ENCODE assay signal across 19 mouse cellular contexts in the genomic region with DNA sequence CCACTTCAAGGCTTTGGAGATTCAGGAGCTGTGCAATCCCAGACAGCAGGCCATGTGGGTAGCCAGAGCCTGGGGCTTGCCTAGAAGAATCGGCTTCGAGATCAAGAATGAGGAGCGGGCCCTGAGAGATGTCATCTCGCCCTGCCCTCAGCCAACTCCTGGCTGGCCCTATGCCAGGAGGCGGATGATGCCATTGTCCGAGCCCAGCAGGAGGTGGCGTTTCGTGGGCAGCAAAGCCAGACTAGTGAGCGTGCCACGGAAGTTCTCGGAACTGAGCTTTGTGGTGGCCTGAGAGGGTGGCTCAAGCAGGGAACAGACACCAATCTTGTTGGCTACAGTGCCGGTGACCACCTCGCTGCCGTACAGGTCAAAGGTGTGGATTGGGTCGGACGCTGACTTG. TPM values are rescaled to one million over a fixed set of nuclear protein-coding genes. Genes with fewer than 3 reads are reported as not detected.
DNase-seq lines count a peak whose midpoint lies in the region; ATAC-seq and TF ChIP-seq lines count a peak whose summit lies in the region.
"Had no signal": no experiment of that assay in that cellular context is flagged by ENCODE, and none has a peak within 500 bp of the region (broad histone marks: within the 10 kb centered on the region; RNA-seq: fewer than 3 reads in every experiment).

No protein-coding gene starts in this region.

- peaks cover 10% of the 10 kb centered on the region for H3K36me3 ChIP-seq in hindbrain, postnatal 0 days (ENCODE audit: insufficient read depth, low read length)
- H3K36me3 ChIP-seq in hindbrain, embryonic 13.5 days = peaks cover 63% of the 10 kb centered on the region
- peaks cover 45% of the 10 kb centered on the region for H3K36me3 ChIP-seq in limb, embryonic 13.5 days
- H3K36me3 ChIP-seq in limb, embryonic 10.5 days = peaks cover 19% of the 10 kb centered on the region
- peaks cover 47% of the 10 kb centered on the region for H3K36me3 ChIP-seq in hindbrain, embryonic 14.5 days (replicated peaks; ENCODE audit: control insufficient read depth, insufficient read depth)

- no peaks in the 10 kb centered on the region for H3K4me1 ChIP-seq in hindbrain, postnatal 0 days (ENCODE audit: insufficient read depth, low read length)
- 0 out of 2 replicates have a peak, but pooled peaks cover 7% of the 10 kb centered on the region for H3K4me1 ChIP-seq in hindbrain, embryonic 13.5 days (replicated peaks)
- H3K4me1 ChIP-seq in limb, embryonic 13.5 days = no peaks in the 10 kb centered on the region
- peaks cover 12% of the 10 kb centered on the region for H3K4me1 ChIP-seq in limb, embryonic 10.5 days
- no peaks in the 10 kb centered on the region for H3K4me1 ChIP-seq in hindbrain, embryonic 14.5 days (replicated peaks; ENCODE audit: control insufficient read depth, insufficient read depth, low read length)

- H3K4me2 ChIP-seq in hindbrain, postnatal 0 days (ENCODE audit: low read depth, low read length) = no peak overlapping the region
- no peak overlapping the region for H3K4me2 ChIP-seq in hindbrain, embryonic 13.5 days
- H3K4me2 ChIP-seq in limb, embryonic 13.5 days (replicated peaks) = no peak overlapping the region
- no peak overlapping the region for H3K4me2 ChIP-seq in hindbrain, embryonic 14.5 days (replicated peaks)
- H3K4me2 ChIP-seq: heart, embryonic 12.5 days had no signal

- TF ChIP-seq CTCF in hindbrain, postnatal 0 days (IDR thresholded peaks at IDR 0.05; ENCODE audit: low read depth) = no peak

- WGBS in hindbrain, postnatal 0 days = 56% methylated on average over 16 of the region's 16 CpGs
- 78% methylated on average over 16 of the region's 16 CpGs for WGBS in hindbrain, embryonic 13.5 days
- 91% methylated on average over 16 of the region's 16 CpGs for WGBS in limb, embryonic 13.5 days
- WGBS in limb, embryonic 10.5 days = 93% methylated on average over 16 of the region's 16 CpGs
- WGBS in hindbrain, embryonic 14.5 days = 74% methylated on average over 16 of the region's 16 CpGs

- no peaks in the 10 kb centered on the region for H3K27me3 ChIP-seq in hindbrain, postnatal 0 days (ENCODE audit: insufficient read depth, low read length)
- no peaks in the 10 kb centered on the region for H3K27me3 ChIP-seq in hindbrain, embryonic 13.5 days
- no peaks in the 10 kb centered on the region for H3K27me3 ChIP-seq in limb, embryonic 13.5 days
- no peaks in the 10 kb centered on the region for H3K27me3 ChIP-seq in limb, embryonic 10.5 days (ENCODE audit: low read depth, poor library complexity, severe bottlenecking)
- H3K27me3 ChIP-seq in hindbrain, embryonic 14.5 days (ENCODE audit: control insufficient read depth, insufficient read depth, low read length) = no peaks in the 10 kb centered on the region
- H3K27me3 ChIP-seq: heart, embryonic 12.5 days had no signal

- ATAC-seq in hindbrain, postnatal 0 days = no peak
- ATAC-seq in hindbrain, embryonic 13.5 days (ENCODE audit: low FRiP score) = no peak
- ATAC-seq in limb, embryonic 13.5 days (ENCODE audit: low FRiP score, low read depth) = no peak
- no peak for ATAC-seq in activated CD4-positive, CD25-positive, alpha-beta regulatory T cell, adult 4 months
- no peak for ATAC-seq in hindbrain, embryonic 14.5 days (ENCODE audit: low FRiP score)
- ATAC-seq: inflammation-experienced regulatory T-cells, adult 6 months had no signal

- no peak overlapping the region for H3K9ac ChIP-seq in hindbrain, postnatal 0 days (replicated peaks; ENCODE audit: low read length)
- no peak overlapping the region for H3K9ac ChIP-seq in hindbrain, embryonic 13.5 days
- 0 out of 2 replicates have a peak overlapping the region, but pooled peaks have one; percentile 35 for H3K9ac ChIP-seq in limb, embryonic 13.5 days
- H3K9ac ChIP-seq in hindbrain, embryonic 14.5 days = no peak overlapping the region
- H3K9ac ChIP-seq: heart, embryonic 12.5 days had no signal

- peak; percentile 53 for DNase-seq in hindbrain, postnatal 0 days (ENCODE audit: low spot score)
- no peak for DNase-seq in limb, embryonic 10.5 days (ENCODE audit: low spot score)
- DNase-seq in Muller cell, postnatal 12 days (ENCODE audit: inconsistent ontology term) = peak; percentile 88
- DNase-seq in cerebellum, adult 9-11 months = peak; percentile 41
- DNase-seq in hindbrain, embryonic 14.5 days (ENCODE audit: low spot score) = no peak
- DNase-seq: adrenal gland, adult 2 months; B cell, adult 2 months; gastrocnemius, postnatal 36 days; heart, postnatal 4 days; thymus, adult 18-20 months had no signal

- no peak overlapping the region for H3K4me3 ChIP-seq in hindbrain, postnatal 0 days (ENCODE audit: low read length)
- H3K4me3 ChIP-seq in hindbrain, embryonic 13.5 days = no peak overlapping the region
- H3K4me3 ChIP-seq in limb, embryonic 13.5 days = no peak overlapping the region
- H3K4me3 ChIP-seq in limb, embryonic 10.5 days = no peak overlapping the region
- no peak overlapping the region for H3K4me3 ChIP-seq in hindbrain, embryonic 14.5 days (replicated peaks; ENCODE audit: low read length)
- H3K4me3 ChIP-seq: forebrain, embryonic 10.5 days; heart, embryonic 12.5 days; midbrain, embryonic 10.5 days had no signal

- H3K9me3 ChIP-seq in hindbrain, postnatal 0 days (ENCODE audit: low read length) = no peaks in the 10 kb centered on the region
- no peaks in the 10 kb centered on the region for H3K9me3 ChIP-seq in hindbrain, embryonic 13.5 days
- no peaks in the 10 kb centered on the region for H3K9me3 ChIP-seq in limb, embryonic 13.5 days
- H3K9me3 ChIP-seq in limb, embryonic 10.5 days (replicated peaks) = no peaks in the 10 kb centered on the region
- no peaks in the 10 kb centered on the region for H3K9me3 ChIP-seq in hindbrain, embryonic 14.5 days (ENCODE audit: control insufficient read depth, low read length)
- H3K9me3 ChIP-seq: forebrain, embryonic 10.5 days; heart, embryonic 12.5 days; midbrain, embryonic 10.5 days had no signal

- no peak overlapping the region for H3K27ac ChIP-seq in hindbrain, postnatal 0 days
- no peak overlapping the region for H3K27ac ChIP-seq in hindbrain, embryonic 13.5 days
- H3K27ac ChIP-seq in limb, embryonic 13.5 days = no peak overlapping the region
- H3K27ac ChIP-seq in limb, embryonic 10.5 days = no peak overlapping the region
- H3K27ac ChIP-seq in hindbrain, embryonic 14.5 days = no peak overlapping the region
- H3K27ac ChIP-seq: forebrain, embryonic 10.5 days; midbrain, embryonic 10.5 days had no signal

RNA-seq across cellular contexts. Expression of a gene that starts 2.2 kb away (rescaled TPM):
- total RNA-seq in hindbrain, postnatal 0 days (2014; rRNA removed) = 0.05 TPM in 1 of 2 replicates, not detected in the other
- not detected in 2 replicates for polyA plus RNA-seq in hindbrain, postnatal 0 days (2015; fragmentation: Nextera tagmentation; extraction: Ambion mirVana)
- 0.12 TPM in 1 of 2 replicates, not detected in the other for polyA plus RNA-seq in hindbrain, embryonic 13.5 days (2015; fragmentation: Nextera tagmentation; extraction: Ambion mirVana)
- 0.14 and 1.3 TPM in 2 replicates for polyA plus RNA-seq in limb, embryonic 13.5 days (2015; fragmentation: Nextera tagmentation; extraction: Ambion mirVana)
- polyA plus RNA-seq in limb, embryonic 10.5 days (2016; fragmentation: Nextera tagmentation; extraction: Ambion mirVana) = 0.36 TPM in 1 of 2 replicates, not detected in the other
- polyA plus RNA-seq in activated CD4-positive, CD25-positive, alpha-beta regulatory T cell, adult 4 months (2017; shearing (Covaris generic)) = not detected
- not detected in 2 replicates for polyA plus RNA-seq in hindbrain, embryonic 14.5 days (2014; fragmentation: Nextera tagmentation; extraction: Ambion mirVana)
- total RNA-seq: gastrocnemius, postnatal 36 days; left cerebral cortex, postnatal 10 days had no signal
- polyA plus RNA-seq: embryonic facial prominence, embryonic 14.5 days; inflammation-experienced regulatory T-cells, adult 6 months; midbrain, embryonic 10.5 days had no signal

RNA-seq across cellular contexts. Expression of a gene that starts 12.9 kb away (rescaled TPM):
- total RNA-seq in hindbrain, postnatal 0 days (2014; rRNA removed) = 19.4 and 20.4 TPM in 2 replicates
- polyA plus RNA-seq in hindbrain, postnatal 0 days (2015; fragmentation: Nextera tagmentation; extraction: Ambion mirVana) = 3.9 and 4.1 TPM in 2 replicates
- 6.2 and 7.1 TPM in 2 replicates for polyA plus RNA-seq in hindbrain, embryonic 13.5 days (2015; fragmentation: Nextera tagmentation; extraction: Ambion mirVana)
- polyA plus RNA-seq in limb, embryonic 13.5 days (2015; fragmentation: Nextera tagmentation; extraction: Ambion mirVana) = 5.8 and 5.9 TPM in 2 replicates
- polyA plus RNA-seq in limb, embryonic 10.5 days (2016; fragmentation: Nextera tagmentation; extraction: Ambion mirVana) = 5.6 and 6.6 TPM in 2 replicates
- 1 to 10 TPM; 5.2 to 7.3 TPM for polyA plus RNA-seq in activated CD4-positive, CD25-positive, alpha-beta regulatory T cell, adult 4 months (2017; shearing (Covaris generic))
- polyA plus RNA-seq in hindbrain, embryonic 14.5 days (2014; fragmentation: Nextera tagmentation; extraction: Ambion mirVana) = 6.5 and 7.9 TPM in 2 replicates

RNA-seq across cellular contexts. Expression of a gene that starts 19.1 kb away (rescaled TPM):
- total RNA-seq in hindbrain, postnatal 0 days (2014; rRNA removed) = 56.6 and 57.6 TPM in 2 replicates
- polyA plus RNA-seq in hindbrain, postnatal 0 days (2015; fragmentation: Nextera tagmentation; extraction: Ambion mirVana) = 41.5 and 47.1 TPM in 2 replicates
- 55.4 and 63.1 TPM in 2 replicates for polyA plus RNA-seq in hindbrain, embryonic 13.5 days (2015; fragmentation: Nextera tagmentation; extraction: Ambion mirVana)
- polyA plus RNA-seq in limb, embryonic 13.5 days (2015; fragmentation: Nextera tagmentation; extraction: Ambion mirVana) = 227 and 235 TPM in 2 replicates
- 214 and 217 TPM in 2 replicates for polyA plus RNA-seq in limb, embryonic 10.5 days (2016; fragmentation: Nextera tagmentation; extraction: Ambion mirVana)
- 1 to 10 TPM; 1.8 to 3.9 TPM for polyA plus RNA-seq in activated CD4-positive, CD25-positive, alpha-beta regulatory T cell, adult 4 months (2017; shearing (Covaris generic))
- polyA plus RNA-seq in hindbrain, embryonic 14.5 days (2014; fragmentation: Nextera tagmentation; extraction: Ambion mirVana) = 49.9 and 66.1 TPM in 2 replicates

RNA-seq across cellular contexts. Expression of a gene that starts 19.9 kb away (rescaled TPM):
- total RNA-seq in hindbrain, postnatal 0 days (2014; rRNA removed) = 1.0 and 3.4 TPM in 2 replicates
- polyA plus RNA-seq in hindbrain, postnatal 0 days (2015; fragmentation: Nextera tagmentation; extraction: Ambion mirVana) = 1.5 and 1.6 TPM in 2 replicates
- polyA plus RNA-seq in hindbrain, embryonic 13.5 days (2015; fragmentation: Nextera tagmentation; extraction: Ambion mirVana) = 2.7 and 3.4 TPM in 2 replicates
- polyA plus RNA-seq in limb, embryonic 13.5 days (2015; fragmentation: Nextera tagmentation; extraction: Ambion mirVana) = 26.4 and 26.9 TPM in 2 replicates
- polyA plus RNA-seq in limb, embryonic 10.5 days (2016; fragmentation: Nextera tagmentation; extraction: Ambion mirVana) = 9.2 and 9.8 TPM in 2 replicates
- 10 to 100 TPM in 1 of 2 experiments, 1 to 10 TPM in 1; 5.6 to 16.0 TPM for polyA plus RNA-seq in activated CD4-positive, CD25-positive, alpha-beta regulatory T cell, adult 4 months (2017; shearing (Covaris generic))
- 1.6 and 4.5 TPM in 2 replicates for polyA plus RNA-seq in hindbrain, embryonic 14.5 days (2014; fragmentation: Nextera tagmentation; extraction: Ambion mirVana)

RNA-seq across cellular contexts. Expression of a gene that starts 45.0 kb away (rescaled TPM):
- total RNA-seq in hindbrain, postnatal 0 days (2014; rRNA removed) = 118 and 126 TPM in 2 replicates
- polyA plus RNA-seq in hindbrain, postnatal 0 days (2015; fragmentation: Nextera tagmentation; extraction: Ambion mirVana) = 25.9 and 29.4 TPM in 2 replicates
- polyA plus RNA-seq in hindbrain, embryonic 13.5 days (2015; fragmentation: Nextera tagmentation; extraction: Ambion mirVana) = 49.2 and 51.8 TPM in 2 replicates
- polyA plus RNA-seq in limb, embryonic 13.5 days (2015; fragmentation: Nextera tagmentation; extraction: Ambion mirVana) = 60.8 and 63.0 TPM in 2 replicates
- 81.7 and 82.6 TPM in 2 replicates for polyA plus RNA-seq in limb, embryonic 10.5 days (2016; fragmentation: Nextera tagmentation; extraction: Ambion mirVana)
- polyA plus RNA-seq in activated CD4-positive, CD25-positive, alpha-beta regulatory T cell, adult 4 months (2017; shearing (Covaris generic)) = 10 to 100 TPM; 33.9 to 38.7 TPM
- polyA plus RNA-seq in hindbrain, embryonic 14.5 days (2014; fragmentation: Nextera tagmentation; extraction: Ambion mirVana) = 74.5 and 83.2 TPM in 2 replicates

Comparison
In these comparisons a context has a peak if more than half of its experiments do, and no peak if none do; other contexts are left out.
1. DNase-seq: peak in hindbrain, postnatal 0 days (single experiment), Muller cell, postnatal 12 days (single experiment) and cerebellum, adult 9-11 months (single experiment); none in limb, embryonic 10.5 days (single experiment) and hindbrain, embryonic 14.5 days (single experiment).